Mouse (Mus musculus) hindbrain, embryonic 13.5 days (tissue): ENCODE measurements at regions not wholly inside any gene's neighbourhood (a gene's known extent, or its start where the extent isn't known, plus 50 kb on each side); places are given as distances from the start of the nearest gene placed in this dataset.

Source experiments
- ATAC-seq: fragments of 200-750 bp; cut with Nextera tagmentation; 2 replicates; pipeline ENCODE4 v1.8.0; 2017; ENCODE audit warnings: moderate TSS enrichment; ENCODE audit not compliant: low FRiP score
- H3K27ac ChIP-seq: fragments of 300-500 bp; sonication (generic); 2 replicates; pipeline ENCODE4 v1.5.1; 2015; ENCODE audit warnings: inconsistent platforms, mild to moderate bottlenecking, moderate library complexity
- H3K27me3 ChIP-seq: fragments of 300-500 bp; sonication (generic); 2 replicates; pipeline ENCODE4 v1.6.1; 2015; ENCODE audit warnings: mild to moderate bottlenecking, inconsistent platforms
- H3K36me3 ChIP-seq: fragments of 300-500 bp; sonication (generic); 2 replicates; pipeline ENCODE4 v1.6.1; 2015; ENCODE audit warnings: mild to moderate bottlenecking, inconsistent platforms
- H3K4me1 ChIP-seq: fragments of 300-500 bp; sonication (generic); replicated peaks from 2 replicates; pipeline ENCODE4 v1.6.1; 2015; ENCODE audit warnings: inconsistent platforms
- H3K4me2 ChIP-seq: fragments of 300-500 bp; sonication (generic); 2 replicates; pipeline ENCODE4 v1.6.1; 2015; ENCODE audit warnings: inconsistent platforms, mild to moderate bottlenecking, moderate library complexity
- H3K4me3 ChIP-seq: fragments of 300-500 bp; sonication (generic); 2 replicates; pipeline ENCODE4 v1.5.1; 2015; ENCODE audit warnings: mild to moderate bottlenecking, inconsistent platforms
- H3K9ac ChIP-seq: fragments of 300-500 bp; sonication (generic); 2 replicates; pipeline ENCODE4 v1.6.1; 2015; ENCODE audit warnings: mild to moderate bottlenecking, inconsistent platforms
- H3K9me3 ChIP-seq: fragments of 300-500 bp; sonication (generic); 2 replicates; pipeline ENCODE4 v1.6.1; 2016; ENCODE audit warnings: inconsistent platforms
- WGBS: fragments of 180-500 bp; shearing (Covaris S2); methylation state at CpG from one replicate; pipeline ENCODE4 v1.1.7; 2015; 5-methylcytosine and 5-hydroxymethylcytosine counted together

- Histone ChIP-seq H3K4me2 (no peak overlapping the region), H3K9me3 (no peaks in the 10 kb centered on the region), H3K27ac (no peak overlapping the region), H3K27me3 (no peaks in the 10 kb centered on the region), H3K4me1 (no peaks in the 10 kb centered on the region), H3K36me3 (no peaks in the 10 kb centered on the region), H3K9ac (no peak overlapping the region), H3K4me3 (no peak overlapping the region)
- ATAC-seq, result no peak
- 71% methylated on average over 1 of the region's 1 CpGs for WGBS
Observed at GRCm38 (mm10) chr4:53227071-53227470, 67.4 kb upstream of the Abca1 start.

- Histone ChIP-seq H3K4me3 (no peak overlapping the region), H3K27me3 (no peaks in the 10 kb centered on the region), H3K27ac (no peak overlapping the region), H3K4me2 (no peak overlapping the region), H3K36me3 (no peaks in the 10 kb centered on the region), H3K9ac (no peak overlapping the region), H3K4me1 (no peaks in the 10 kb centered on the region), H3K9me3 (no peaks in the 10 kb centered on the region)
- no peak for ATAC-seq
- 83% methylated on average over 3 of the region's 3 CpGs for WGBS
Observed at GRCm38 (mm10) chr4:53226376-53226775, 66.7 kb upstream of the Abca1 start.

- ATAC-seq, result no peak
- H3K27me3 ChIP-seq, result no peaks in the 10 kb centered on the region
- no peaks in the 10 kb centered on the region for H3K9me3 ChIP-seq
- H3K4me3 ChIP-seq, result no peak overlapping the region
- WGBS, result 84% methylated on average over 3 of the region's 3 CpGs
- peaks cover 12% of the 10 kb centered on the region for H3K4me1 ChIP-seq
- no peaks in the 10 kb centered on the region for H3K36me3 ChIP-seq
- no peak overlapping the region for H3K9ac ChIP-seq
- H3K4me2 ChIP-seq, result no peak overlapping the region
- no peak overlapping the region for H3K27ac ChIP-seq
Observed at GRCm38 (mm10) chr4:53223379-53223778, 63.7 kb upstream of the Abca1 start.

- H3K4me3 ChIP-seq, result no peak overlapping the region
- H3K36me3 ChIP-seq, result no peaks in the 10 kb centered on the region
- no peaks in the 10 kb centered on the region for H3K27me3 ChIP-seq
- WGBS, result 91% methylated on average over 4 of the region's 4 CpGs
- H3K4me1 ChIP-seq, result peaks cover 21% of the 10 kb centered on the region
- no peaks in the 10 kb centered on the region for H3K9me3 ChIP-seq
- H3K4me2 ChIP-seq, result no peak overlapping the region
- H3K27ac ChIP-seq, result no peak overlapping the region
- no peak for ATAC-seq
- no peak overlapping the region for H3K9ac ChIP-seq
Observed at GRCm38 (mm10) chr4:53220809-53221208, 61.1 kb upstream of the Abca1 start.

- no peaks in the 10 kb centered on the region for H3K36me3 ChIP-seq
- no peak overlapping the region for H3K9ac ChIP-seq
- no peak for ATAC-seq
- H3K4me1 ChIP-seq, result peaks cover 21% of the 10 kb centered on the region
- no peak overlapping the region for H3K4me2 ChIP-seq
- H3K4me3 ChIP-seq, result no peak overlapping the region
- 68% methylated on average over 3 of the region's 3 CpGs for WGBS
- no peak overlapping the region for H3K27ac ChIP-seq
- H3K27me3 ChIP-seq, result no peaks in the 10 kb centered on the region
- H3K9me3 ChIP-seq, result no peaks in the 10 kb centered on the region
Observed at GRCm38 (mm10) chr4:53219351-53219750, 59.7 kb upstream of the Abca1 start.

GRCm38 (mm10) chr4:53218752-53219151, 59.1 kb upstream of the Abca1 start:
- Histone ChIP-seq H3K27ac (peak overlapping the region; percentile 88; the same call in 1 of the 2 replicates), H3K4me3 (no peak overlapping the region), H3K4me2 (no peak overlapping the region), H3K9ac (0 out of 2 replicates have a peak overlapping the region, but pooled peaks have one; percentile 74), H3K36me3 (no peaks in the 10 kb centered on the region), H3K9me3 (no peaks in the 10 kb centered on the region), H3K27me3 (no peaks in the 10 kb centered on the region), H3K4me1 (peaks cover 21% of the 10 kb centered on the region)
- 28% methylated on average over 7 of the region's 7 CpGs for WGBS
- 0 out of 2 replicates have a peak, but pooled peaks have one; percentile 26 for ATAC-seq

- Histone ChIP-seq H3K4me2 (peak overlapping the region; percentile 87), H3K27me3 (no peaks in the 10 kb centered on the region), H3K9me3 (no peaks in the 10 kb centered on the region), H3K4me3 (peak overlapping the region; percentile 53), H3K36me3 (no peaks in the 10 kb centered on the region), H3K9ac (0 out of 2 replicates have a peak overlapping the region, but pooled peaks have one; percentile 74), H3K27ac (peak overlapping the region; percentile 88; the same call in 1 of the 2 replicates), H3K4me1 (peaks cover 21% of the 10 kb centered on the region)
- ATAC-seq, result no peak
- 52% methylated on average over 5 of the region's 5 CpGs for WGBS
Observed at GRCm38 (mm10) chr4:53218291-53218640, 58.6 kb upstream of the Abca1 start.

- Histone ChIP-seq H3K36me3 (no peaks in the 10 kb centered on the region), H3K9me3 (no peaks in the 10 kb centered on the region), H3K9ac (peak overlapping the region; percentile 74), H3K27ac (peak overlapping the region; percentile 88), H3K4me3 (peak overlapping the region; percentile 53), H3K27me3 (no peaks in the 10 kb centered on the region), H3K4me1 (peaks cover 21% of the 10 kb centered on the region), H3K4me2 (peak overlapping the region; percentile 87)
- under 1% methylated on average over 38 of the region's 38 CpGs for WGBS
- ATAC-seq, result peak; percentile 92
Observed at GRCm38 (mm10) chr4:53217608-53218290, 58.1 kb upstream of the Abca1 start.

GRCm38 (mm10) chr4:53212541-53212940, 52.8 kb upstream of the Abca1 start:
- Histone ChIP-seq H3K4me2 (no peak overlapping the region), H3K9ac (no peak overlapping the region), H3K9me3 (no peaks in the 10 kb centered on the region), H3K27ac (no peak overlapping the region), H3K36me3 (no peaks in the 10 kb centered on the region), H3K27me3 (no peaks in the 10 kb centered on the region), H3K4me3 (no peak overlapping the region), H3K4me1 (peaks cover 5% of the 10 kb centered on the region)
- ATAC-seq, result no peak
- WGBS, result 63% methylated on average over 4 of the region's 4 CpGs

- WGBS, result 87% methylated on average over 3 of the region's 3 CpGs
- no peaks in the 10 kb centered on the region for H3K36me3 ChIP-seq
- H3K9ac ChIP-seq, result no peak overlapping the region
- no peaks in the 10 kb centered on the region for H3K9me3 ChIP-seq
- H3K27me3 ChIP-seq, result no peaks in the 10 kb centered on the region
- no peaks in the 10 kb centered on the region for H3K4me1 ChIP-seq
- no peak overlapping the region for H3K4me3 ChIP-seq
- ATAC-seq, result no peak
- no peak overlapping the region for H3K4me2 ChIP-seq
- no peak overlapping the region for H3K27ac ChIP-seq
Observed at GRCm38 (mm10) chr4:53210685-53211084, 51.0 kb upstream of the Abca1 start.
